Mouse (Mus musculus) intestine, postnatal 0 days (tissue): ENCODE measurements around the gene Mob1b. TPM values are rescaled to one million over a fixed set of nuclear protein-coding genes. Genes with fewer than 3 reads are reported as not detected.

ENCODE experiments used
- ATAC-seq: fragments of 200-750 bp; cut with Nextera tagmentation; 2 replicates; pipeline ENCODE4 v1.8.0; 2017; ENCODE audit warnings: mild to moderate bottlenecking, moderate TSS enrichment, moderate library complexity
- H3K27ac ChIP-seq: fragments of 300-500 bp; sonication (generic); 2 replicates; pipeline ENCODE4 v1.5.1; 2014; ENCODE audit warnings: mild to moderate bottlenecking, low read depth, low read length, moderate library complexity
- H3K27me3 ChIP-seq: fragments of 300-500 bp; sonication (generic); replicated peaks from 2 replicates; pipeline ENCODE4 v1.6.1; 2014; ENCODE audit warnings: low read length, mixed read lengths; ENCODE audit not compliant: control insufficient read depth, insufficient read depth
- H3K36me3 ChIP-seq: fragments of 300-500 bp; sonication (generic); 2 replicates; pipeline ENCODE4 v1.6.1; 2014; ENCODE audit warnings: mild to moderate bottlenecking, moderate library complexity; ENCODE audit not compliant: control insufficient read depth, insufficient read depth
- H3K4me1 ChIP-seq: fragments of 300-500 bp; sonication (generic); replicated peaks from 2 replicates; pipeline ENCODE4 v1.6.1; 2014; ENCODE audit warnings: antibody characterized with exemption, low read length, mixed read lengths; ENCODE audit not compliant: control insufficient read depth, insufficient read depth
- H3K4me2 ChIP-seq: fragments of 300-500 bp; sonication (generic); replicated peaks from 2 replicates; pipeline ENCODE4 v1.6.1; 2014; ENCODE audit warnings: low read depth, mild to moderate bottlenecking, moderate library complexity
- H3K4me3 ChIP-seq: fragments of 300-500 bp; sonication (generic); 2 replicates; pipeline ENCODE4 v1.5.1; 2014; ENCODE audit warnings: low read depth, low read length
- H3K9ac ChIP-seq: fragments of 300-500 bp; sonication (generic); 2 replicates; pipeline ENCODE4 v1.6.1; 2014; ENCODE audit warnings: mild to moderate bottlenecking, low read depth, low read length
- H3K9me3 ChIP-seq: fragments of 300-500 bp; sonication (generic); 2 replicates; pipeline ENCODE4 v1.6.1; 2016; ENCODE audit warnings: mixed run types; ENCODE audit not compliant: control insufficient read depth
- CTCF ChIP-seq: sonication (generic); IDR thresholded peaks from 2 replicates; pipeline ENCODE4 v1.5.1; 2016; ENCODE audit warnings: low read depth, mild to moderate bottlenecking, control low read depth, antibody characterized with exemption, moderate library complexity
- WGBS: fragments of 180-500 bp; shearing (Covaris S2); extraction: QIAGEN DNeasy Blood & Tissue Kit; methylation state at CpG from one replicate; pipeline ENCODE4 v1.1.7; 2014; 5-methylcytosine and 5-hydroxymethylcytosine counted together
- polyA plus RNA-seq: library from polyadenylated mRNA; unstranded; fragments of >200 nt; fragmentation: Nextera tagmentation; extraction: Ambion mirVana; gene quantifications from 2 replicates; pipeline ENCODE4 v1.2.1, GENCODE M21; 2015

Mob1b gene
- polyA plus RNA-seq, 1 experiment from 2014 or later, result 8.0 TPM

- Histone ChIP-seq H3K27ac (peak overlapping the region; percentile 58), H3K9ac (no peak overlapping the region), H3K4me1 (no peaks in the 10 kb centered on the region), H3K27me3 (no peaks in the 10 kb centered on the region), H3K36me3 (no peaks in the 10 kb centered on the region), H3K4me3 (no peak overlapping the region), H3K4me2 (peak overlapping the region; percentile 46), H3K9me3 (no peaks in the 10 kb centered on the region)
- no peak for TF ChIP-seq CTCF
- 23% methylated on average over 11 of the region's 11 CpGs for WGBS
- ATAC-seq, result no peak
Observed at GRCm38 (mm10) chr5:88796588-88796987, 75.9 kb downstream of the Mob1b start.

- no peaks in the 10 kb centered on the region for H3K4me1 ChIP-seq
- no peak overlapping the region for H3K4me3 ChIP-seq
- WGBS, result 55% methylated on average over 6 of the region's 6 CpGs
- H3K27me3 ChIP-seq, result no peaks in the 10 kb centered on the region
- peak overlapping the region; percentile 46; the same call in 1 of the 2 replicates for H3K4me2 ChIP-seq
- TF ChIP-seq CTCF, result no peak
- no peaks in the 10 kb centered on the region for H3K9me3 ChIP-seq
- H3K27ac ChIP-seq, result 0 out of 2 replicates have a peak overlapping the region, but pooled peaks have one; percentile 58
- no peaks in the 10 kb centered on the region for H3K36me3 ChIP-seq
- ATAC-seq, result no peak
- H3K9ac ChIP-seq, result no peak overlapping the region
Observed at GRCm38 (mm10) chr5:88797121-88797520, 76.5 kb downstream of the Mob1b start.

GRCm38 (mm10) chr5:88805616-88806015 lies 85.0 kb downstream of the Mob1b start:
- 72% methylated on average over 4 of the region's 4 CpGs for WGBS
- H3K4me2 ChIP-seq, result no peak overlapping the region
- no peak overlapping the region for H3K27ac ChIP-seq
- no peak for TF ChIP-seq CTCF
- H3K27me3 ChIP-seq, result no peaks in the 10 kb centered on the region
- no peak overlapping the region for H3K9ac ChIP-seq
- no peaks in the 10 kb centered on the region for H3K36me3 ChIP-seq
- no peaks in the 10 kb centered on the region for H3K9me3 ChIP-seq
- no peak overlapping the region for H3K4me3 ChIP-seq
- H3K4me1 ChIP-seq, result no peaks in the 10 kb centered on the region
- no peak for ATAC-seq

GRCm38 (mm10) chr5:88806278-88806677 lies 85.6 kb downstream of the Mob1b start:
- ATAC-seq, result no peak
- Histone ChIP-seq H3K9ac (no peak overlapping the region), H3K27me3 (no peaks in the 10 kb centered on the region), H3K9me3 (no peaks in the 10 kb centered on the region), H3K4me1 (no peaks in the 10 kb centered on the region), H3K36me3 (no peaks in the 10 kb centered on the region), H3K27ac (no peak overlapping the region), H3K4me2 (no peak overlapping the region), H3K4me3 (no peak overlapping the region)
- 30% methylated on average over 5 of the region's 5 CpGs for WGBS
- no peak for TF ChIP-seq CTCF

- Histone ChIP-seq H3K27me3 (no peaks in the 10 kb centered on the region), H3K27ac (no peak overlapping the region), H3K4me1 (no peaks in the 10 kb centered on the region), H3K36me3 (no peaks in the 10 kb centered on the region), H3K9me3 (no peaks in the 10 kb centered on the region), H3K4me3 (no peak overlapping the region), H3K9ac (no peak overlapping the region), H3K4me2 (no peak overlapping the region)
- ATAC-seq, result no peak
- TF ChIP-seq CTCF, result no peak
- 48% methylated on average over 9 of the region's 9 CpGs for WGBS
Observed at GRCm38 (mm10) chr5:88807342-88807741, 86.7 kb downstream of the Mob1b start.

- TF ChIP-seq CTCF, result no peak
- H3K27ac ChIP-seq, result no peak overlapping the region
- no peak overlapping the region for H3K4me2 ChIP-seq
- no peak overlapping the region for H3K9ac ChIP-seq
- no peaks in the 10 kb centered on the region for H3K4me1 ChIP-seq
- H3K27me3 ChIP-seq, result no peaks in the 10 kb centered on the region
- WGBS, result 84% methylated on average over 2 of the region's 2 CpGs
- H3K9me3 ChIP-seq, result no peaks in the 10 kb centered on the region
- ATAC-seq, result no peak
- H3K4me3 ChIP-seq, result no peak overlapping the region
- H3K36me3 ChIP-seq, result no peaks in the 10 kb centered on the region
Observed at GRCm38 (mm10) chr5:88813188-88813587, 92.5 kb downstream of the Mob1b start.

Other genes starting within 250 kb of the Mob1b start
- not detected in 2 replicates for gene Enam, start 232.9 kb upstream of the Mob1b start, polyA plus RNA-seq
- gene Jchain, start 193.0 kb upstream of the Mob1b start, polyA plus RNA-seq, result 0.10 TPM in 1 of 2 replicates, not detected in the other
- 27.8 and 31.1 TPM in 2 replicates for gene Utp3, start 166.4 kb upstream of the Mob1b start, polyA plus RNA-seq
- 10.8 and 12.4 TPM in 2 replicates for gene Rufy3, start 155.8 kb upstream of the Mob1b start, polyA plus RNA-seq
- gene Grsf1, start 44.7 kb upstream of the Mob1b start, polyA plus RNA-seq, result 31.2 and 33.1 TPM in 2 replicates
- gene Dck, start 44.1 kb downstream of the Mob1b start, polyA plus RNA-seq, result 10.7 and 11.1 TPM in 2 replicates
- gene Slc4a4, start 166.0 kb downstream of the Mob1b start, polyA plus RNA-seq, result 4.6 and 5.4 TPM in 2 replicates